Mouse (Mus musculus) cerebellum, adult 9-10 months (tissue): ENCODE measurements around the gene Apba1.

Experiments
- DNase-seq: peaks from one replicate; pipeline ENCODE4 v3.0.0; 2022

Apba1 gene

GRCm38 (mm10) chr19:23807371-23807770 lies 48.7 kb downstream of the Apba1 start:
- DNase-seq: no peak

DNA sequence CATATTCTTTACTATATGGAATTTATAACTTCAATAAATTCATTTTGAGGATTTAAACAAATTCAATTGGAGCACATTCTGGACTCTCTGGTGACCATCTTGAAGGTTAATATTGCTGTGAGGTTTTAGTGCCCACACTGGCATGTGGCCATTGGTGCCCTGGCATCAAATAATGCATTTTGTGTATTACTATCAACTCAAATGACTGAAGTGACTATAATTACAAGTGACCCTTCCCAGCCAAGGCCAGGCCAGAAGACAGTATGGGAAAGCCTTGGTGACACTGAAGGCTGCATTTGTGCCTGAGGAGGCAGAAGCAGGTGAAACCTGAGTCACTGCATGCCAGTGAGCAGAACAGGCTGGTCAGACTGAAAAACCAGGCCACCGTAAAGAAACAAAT lies 50.5 kb downstream of the Apba1 start:
- no peak for DNase-seq

DNA sequence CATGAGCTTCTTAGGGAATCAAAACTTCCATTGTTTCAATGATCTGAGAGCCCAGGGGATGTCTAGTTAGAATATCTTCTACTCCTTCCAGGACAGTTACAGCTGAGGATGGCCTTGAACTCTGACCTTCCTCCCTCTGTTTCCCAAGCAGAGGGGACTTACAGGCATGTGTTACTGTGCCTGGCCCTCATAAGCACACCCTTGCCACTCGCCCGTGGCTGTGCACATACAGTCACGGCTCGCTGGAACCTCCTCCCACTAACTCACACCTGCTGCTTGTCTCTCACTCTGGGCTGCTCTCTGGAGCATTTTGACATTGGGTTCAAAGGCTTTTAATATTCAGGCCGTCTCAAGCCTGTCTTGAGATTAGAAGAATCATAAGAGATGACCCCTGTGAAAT lies 51.8 kb downstream of the Apba1 start:
- no peak for DNase-seq

DNA sequence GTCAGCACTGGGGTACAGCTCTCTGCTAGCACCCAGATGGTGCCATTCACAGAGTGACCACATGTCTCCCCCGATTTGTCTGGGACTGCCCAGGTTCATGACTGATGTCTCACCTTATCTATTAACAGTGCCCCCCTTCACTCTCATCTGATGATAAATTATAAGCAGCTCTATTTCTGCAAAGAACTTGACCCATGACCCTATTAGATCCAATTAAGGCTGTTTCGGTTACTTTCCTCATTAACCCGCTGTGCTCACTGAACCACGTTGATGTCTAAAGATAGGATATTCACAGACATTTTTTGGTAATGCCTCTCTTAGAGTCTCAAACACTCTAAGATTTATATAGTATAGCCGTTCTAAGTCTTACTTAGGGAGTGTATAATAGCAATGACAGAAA lies 52.3 kb downstream of the Apba1 start:
- DNase-seq: no peak

DNA sequence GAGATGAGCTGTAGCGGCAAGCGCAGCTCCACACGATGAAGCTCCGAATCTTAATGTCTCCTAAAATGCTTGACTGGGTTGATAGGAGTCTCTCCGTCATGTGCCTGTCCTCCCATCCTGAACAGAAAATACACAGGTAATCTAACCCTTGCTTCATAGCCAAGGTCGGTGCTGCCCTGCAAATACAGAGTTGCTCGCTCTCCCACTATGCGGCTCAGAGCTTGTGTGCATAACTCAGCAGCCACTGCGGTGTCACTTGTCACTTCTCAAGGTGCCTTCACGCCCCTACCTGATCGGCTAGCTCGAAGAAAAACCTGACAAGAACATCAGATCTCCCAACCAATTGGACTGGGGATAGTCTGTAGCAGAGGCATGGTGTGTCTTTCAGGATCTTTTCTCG lies 58.1 kb downstream of the Apba1 start:
- DNase-seq: no peak

DNA sequence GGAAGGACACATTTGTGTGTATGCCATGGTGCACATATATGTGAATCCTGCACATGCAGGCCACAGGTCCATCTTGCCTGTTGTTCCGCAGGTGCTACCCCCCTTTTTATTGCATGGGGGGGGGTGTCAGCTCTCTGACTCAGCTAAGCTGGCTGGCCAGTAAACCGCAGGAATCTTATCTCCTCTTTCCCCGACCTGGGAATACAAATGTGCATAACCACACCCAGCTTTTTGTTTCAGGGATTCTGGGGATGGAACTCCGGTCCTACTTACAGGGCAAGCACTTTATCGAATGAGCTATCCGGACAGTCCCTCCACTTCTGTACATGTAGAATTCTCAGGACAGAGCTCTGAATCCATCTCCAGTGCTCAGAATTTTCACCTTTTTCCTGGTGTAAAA lies 58.5 kb downstream of the Apba1 start:
- DNase-seq: no peak

DNA sequence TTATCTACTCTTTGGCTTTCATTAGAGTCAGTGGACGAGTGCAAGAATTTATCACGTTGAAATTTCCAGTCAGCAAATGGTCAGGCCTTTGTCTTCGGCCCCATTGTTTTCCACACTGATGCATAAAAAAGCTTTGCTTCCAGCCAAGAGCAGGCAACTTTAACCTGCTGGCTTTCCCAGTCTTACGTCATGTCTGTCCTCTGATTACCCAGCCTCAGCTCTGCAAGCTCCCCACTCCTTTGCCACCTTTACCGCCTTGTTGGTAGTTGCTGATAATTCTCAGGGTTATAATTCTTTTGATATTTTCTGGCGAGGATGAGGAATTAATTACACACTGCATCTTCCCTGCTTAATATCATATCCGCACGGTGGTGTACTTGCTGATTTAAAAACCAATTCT lies 61.2 kb downstream of the Apba1 start:
- no peak for DNase-seq

DNA sequence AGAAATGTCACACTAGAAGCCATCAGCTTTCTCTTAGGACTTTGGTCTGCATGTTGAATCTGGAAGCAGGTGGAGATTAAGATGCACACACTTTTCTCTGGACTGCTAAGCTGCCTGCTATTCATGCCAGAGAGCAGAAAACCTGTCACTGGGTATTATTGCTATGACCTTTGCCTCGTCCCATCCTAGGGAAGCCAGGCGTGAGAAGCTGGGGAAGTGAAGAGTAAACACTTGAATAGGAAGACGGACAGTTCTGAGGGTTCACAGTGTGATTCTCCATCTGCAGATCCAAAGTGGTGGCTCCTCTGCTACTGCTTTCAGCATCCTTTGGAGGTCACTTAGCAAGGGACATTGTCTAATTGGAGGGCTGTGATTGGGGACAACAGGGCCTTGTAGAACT lies 63.8 kb downstream of the Apba1 start:
- DNase-seq: no peak

GRCm38 (mm10) chr19:23823533-23823932 lies 64.8 kb downstream of the Apba1 start:
- DNase-seq: no peak

DNA sequence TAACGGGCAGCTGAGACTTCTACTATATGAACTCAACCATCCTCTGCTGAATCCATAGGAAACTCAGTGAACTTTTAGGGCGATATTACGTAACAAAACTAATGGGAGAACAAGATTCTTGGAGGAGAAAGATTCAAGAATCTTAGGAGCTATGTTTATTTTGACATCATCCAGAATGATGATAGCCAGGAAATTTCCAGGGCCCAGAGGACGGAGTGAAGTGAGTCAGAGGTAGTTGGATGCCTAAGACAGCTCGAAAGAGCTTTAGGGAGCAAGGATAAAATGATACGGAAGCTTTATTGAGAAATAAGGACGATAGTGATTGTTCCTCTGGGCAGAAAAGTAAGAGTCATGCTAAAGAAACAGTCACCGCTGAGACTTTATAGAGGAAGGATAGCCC lies 67.6 kb downstream of the Apba1 start:
- DNase-seq: no peak

DNA sequence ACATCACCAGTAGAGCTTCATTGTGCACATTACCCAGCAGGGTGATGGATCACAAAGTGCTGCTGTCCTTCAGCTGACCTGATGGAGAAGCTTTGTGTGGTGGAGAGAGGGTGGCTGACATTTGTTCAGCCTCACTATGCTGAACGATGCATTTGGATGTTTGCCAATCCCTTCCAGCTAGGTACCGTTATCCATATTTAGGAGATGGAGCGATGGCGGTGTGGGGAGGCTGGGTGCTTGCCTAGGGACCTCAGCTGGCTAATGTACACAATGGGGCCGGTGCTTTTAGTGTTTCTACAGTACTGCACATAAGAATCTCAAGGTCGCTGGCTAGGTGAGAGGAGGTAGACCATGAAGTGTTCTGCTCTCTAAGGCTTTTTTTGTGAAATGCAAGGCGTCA lies 72.1 kb downstream of the Apba1 start:
- no peak for DNase-seq

GRCm38 (mm10) chr19:23833685-23834682 lies 75.3 kb downstream of the Apba1 start:
- peak; percentile 86 for DNase-seq

DNA sequence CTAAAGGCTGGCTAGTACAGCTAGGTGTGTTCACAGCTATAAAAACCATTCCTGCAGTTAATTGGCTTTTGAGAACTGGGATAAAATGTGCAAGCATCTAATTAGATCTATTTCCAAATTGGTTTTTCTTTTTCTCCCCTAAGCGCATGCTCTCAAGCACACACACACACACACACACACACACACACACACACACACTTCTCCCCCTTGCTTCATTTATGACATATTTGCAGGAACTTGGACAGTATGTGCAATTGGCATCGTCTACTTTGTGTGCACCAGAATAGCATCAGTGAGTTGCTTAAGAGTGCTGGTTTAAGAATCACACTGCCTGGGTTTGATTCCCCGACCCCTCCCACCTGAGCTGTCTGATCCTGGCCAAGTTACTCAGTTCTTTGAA lies 76.0 kb downstream of the Apba1 start:
- DNase-seq: peak; percentile 29

DNA sequence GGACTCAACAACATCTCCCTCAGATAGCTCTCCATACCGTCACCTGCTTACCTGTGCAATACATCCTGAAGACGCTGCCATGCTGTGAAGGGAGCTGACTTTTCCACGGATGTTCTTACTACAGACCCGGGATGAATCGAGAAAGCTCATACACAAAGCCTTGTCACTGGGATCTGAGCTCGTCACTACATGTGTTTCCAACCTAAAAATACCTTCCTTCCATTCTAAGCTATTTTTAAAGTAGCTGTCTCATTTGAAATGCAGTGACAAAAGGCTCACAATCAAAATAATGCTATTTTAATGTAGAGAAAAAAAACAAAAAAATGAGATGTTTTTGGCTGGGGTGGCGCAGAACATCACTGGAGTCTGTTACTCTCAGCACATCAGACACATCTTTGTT lies 97.1 kb downstream of the Apba1 start:
- no peak for DNase-seq

- no peak for DNase-seq
Measured at GRCm38 (mm10) chr19:23858091-23858490, 99.4 kb downstream of the Apba1 start.

GRCm38 (mm10) chr19:23858781-23859180 lies 100.1 kb downstream of the Apba1 start:
- DNase-seq: no peak

DNA sequence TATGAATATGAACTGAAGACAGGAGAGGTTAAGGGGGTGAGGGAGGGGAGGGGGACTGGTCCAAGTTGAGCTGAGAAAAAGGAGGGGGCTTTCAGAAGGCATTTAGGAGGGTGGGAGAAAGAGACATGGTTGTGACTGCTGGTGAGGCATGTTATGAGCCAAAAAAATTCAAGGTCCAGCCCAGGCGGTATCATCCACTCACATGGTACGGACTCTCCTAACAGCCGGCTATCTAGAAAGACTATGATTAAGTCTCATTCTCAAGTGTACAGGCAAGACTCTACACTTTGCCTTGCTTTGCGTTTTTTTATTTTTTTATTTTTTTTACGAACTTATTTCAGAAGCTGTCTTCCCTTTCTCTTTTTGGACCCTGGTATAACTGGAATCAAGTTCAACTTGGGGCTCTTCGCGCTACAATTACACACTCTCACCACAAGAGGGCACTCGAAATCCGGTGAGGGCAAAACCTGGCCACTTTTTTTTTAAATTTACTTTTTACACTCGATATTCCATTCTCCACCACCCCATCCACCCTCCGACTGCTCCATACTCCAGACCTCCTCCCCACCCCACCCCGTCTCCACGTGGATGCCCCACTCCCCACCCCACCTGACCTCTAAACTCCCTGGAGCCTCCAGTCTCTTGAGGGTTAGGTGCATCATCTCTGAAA lies 101.6 kb downstream of the Apba1 start:
- DNase-seq: peak; percentile 70

DNA sequence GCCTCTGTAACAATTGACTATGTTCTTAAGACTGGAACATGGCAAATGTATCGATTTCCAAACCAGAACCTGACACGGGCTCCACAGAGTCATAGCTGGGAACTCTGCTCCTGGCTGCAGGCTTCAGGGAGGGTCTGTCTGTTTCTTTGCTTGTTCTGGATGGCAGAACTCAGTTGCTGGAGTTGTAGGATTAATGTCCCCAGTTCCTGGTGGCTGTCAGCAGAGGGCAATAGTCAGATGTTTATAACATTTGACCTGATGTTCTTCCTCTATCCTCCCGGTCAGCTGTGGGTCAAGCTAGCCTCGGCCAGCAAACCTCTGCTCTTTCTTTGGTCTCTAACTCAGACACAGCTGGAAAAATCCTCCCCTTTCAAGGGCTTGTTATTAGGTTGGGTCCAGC lies 104.0 kb downstream of the Apba1 start:
- no peak for DNase-seq

GRCm38 (mm10) chr19:23863959-23864358 lies 105.3 kb downstream of the Apba1 start:
- peak; percentile 47 for DNase-seq

DNA sequence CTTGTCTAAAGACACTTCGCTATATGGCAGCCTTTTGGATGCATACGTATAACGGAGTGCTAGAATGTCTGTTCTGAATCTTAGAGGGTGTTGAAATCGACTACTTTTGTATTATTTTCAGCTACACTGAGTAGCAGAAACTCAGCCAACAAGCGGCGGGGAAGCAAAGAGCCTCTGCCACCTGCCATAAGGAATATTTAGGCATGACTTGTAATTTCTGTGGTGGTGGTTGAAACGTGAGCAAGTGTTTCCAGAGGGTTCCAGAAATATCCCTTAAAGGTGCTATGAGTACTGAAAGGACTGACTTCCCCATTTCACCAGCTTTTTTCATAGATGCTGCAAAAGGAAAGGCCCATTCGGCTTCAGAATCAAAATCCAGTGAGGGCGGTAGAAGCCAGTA lies 107.4 kb downstream of the Apba1 start:
- DNase-seq: peak; percentile 86

DNA sequence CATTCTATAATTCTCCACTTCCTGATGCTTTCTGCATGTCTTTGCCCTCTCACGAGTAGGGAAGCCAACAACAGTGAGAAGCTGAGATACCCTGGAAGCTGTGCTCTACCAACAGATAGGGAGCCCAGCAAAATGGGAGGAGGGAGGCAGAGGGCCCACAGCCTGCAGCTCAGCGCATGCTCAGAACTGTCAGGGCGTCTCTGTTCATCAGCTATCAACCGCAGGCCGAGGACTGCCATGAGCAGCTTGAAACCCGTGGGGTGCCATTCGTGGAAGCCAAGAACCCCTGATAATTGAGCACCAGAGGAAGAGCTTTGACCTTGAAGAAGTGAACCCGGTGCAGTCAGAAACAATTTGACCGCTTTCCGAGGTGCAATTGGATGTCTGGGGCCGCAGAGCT lies 108.4 kb downstream of the Apba1 start:
- peak; percentile 93 for DNase-seq

GRCm38 (mm10) chr19:23867589-23867988 lies 108.9 kb downstream of the Apba1 start:
- DNase-seq: peak; percentile 67

- no peak for DNase-seq
Measured at GRCm38 (mm10) chr19:23874502-23874901, 115.8 kb downstream of the Apba1 start.

DNA sequence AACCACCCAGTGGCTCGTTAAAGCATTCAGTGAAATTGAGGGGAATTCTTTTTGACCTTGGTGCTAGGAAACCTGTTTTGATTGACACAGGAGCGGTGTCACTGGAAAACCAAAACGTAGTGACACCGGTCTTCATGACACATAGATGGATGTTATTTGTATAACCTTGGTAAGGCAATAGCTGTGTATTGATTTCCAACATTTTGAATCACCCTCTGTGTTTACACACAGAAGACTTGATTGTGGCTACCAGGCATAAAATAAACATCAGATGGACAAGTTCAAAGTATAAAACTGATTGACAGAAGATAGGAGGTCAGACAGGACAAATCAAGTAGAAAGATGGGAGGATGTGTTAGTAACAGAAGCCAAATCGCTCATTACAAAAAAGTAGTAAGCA lies 117.1 kb downstream of the Apba1 start:
- DNase-seq: no peak
